Mouse (Mus musculus): ENCODE data around the gene Nccrp1.

DNA sequence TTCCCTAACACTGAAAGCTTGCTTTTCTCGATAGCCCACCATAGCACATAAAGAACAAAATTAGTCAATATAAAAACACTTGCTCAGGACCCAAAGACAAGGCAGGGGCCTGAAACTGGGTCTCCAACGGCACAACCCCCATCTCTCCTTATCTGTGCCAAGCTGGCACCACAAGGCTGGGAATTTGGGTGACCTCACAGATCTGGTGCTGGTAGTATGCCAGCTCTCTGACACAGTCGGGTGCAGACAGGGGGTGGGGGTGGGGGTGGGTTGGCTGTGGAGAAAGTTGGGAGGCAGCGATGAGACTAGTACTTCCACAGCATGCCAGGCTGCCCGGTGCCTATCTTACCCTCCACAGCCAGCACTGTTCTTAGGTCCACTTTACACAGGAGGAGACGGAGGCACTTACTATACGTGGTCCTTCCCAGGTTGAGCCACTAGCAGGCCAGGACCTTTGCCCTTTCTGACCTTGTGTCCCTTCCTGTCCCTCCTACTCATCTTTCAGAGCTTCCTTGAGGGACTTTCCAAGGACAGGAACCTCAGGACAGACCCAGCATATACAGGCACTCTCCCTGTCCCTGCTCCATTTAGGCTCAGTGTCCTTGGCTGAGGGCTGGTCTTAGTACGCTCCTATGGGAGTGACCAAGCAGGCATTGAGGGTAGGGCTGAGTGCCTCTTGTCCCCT lies 48.8 kb upstream of the Nccrp1 start:
- TF ChIP-seq POLR2A (IDR thresholded peaks at IDR 0.05; ENCODE audit: extremely low read depth, insufficient read depth, low read length) (no peak), CTCF (IDR thresholded peaks at IDR 0.05; ENCODE audit: extremely low read depth, insufficient read depth, low read length) (no peak)

All from cortical plate, adult 2 months (tissue).